Mouse (Mus musculus): ENCODE measurements around the gene Topors. TPM values are rescaled to one million over a fixed set of nuclear protein-coding genes. Genes with fewer than 3 reads are reported as not detected.
"Not testable (repeated sequence)": the region's sequence is repeated elsewhere in the genome, so short reads cannot be mapped to it uniquely, and the experiment has no call there.

Gene Topors
- polyA plus RNA-seq (2012; ENCODE audit: insufficient read depth, insufficient read length, missing spikeins) = 10.1 and 13.4 TPM in 2 replicates

DNA sequence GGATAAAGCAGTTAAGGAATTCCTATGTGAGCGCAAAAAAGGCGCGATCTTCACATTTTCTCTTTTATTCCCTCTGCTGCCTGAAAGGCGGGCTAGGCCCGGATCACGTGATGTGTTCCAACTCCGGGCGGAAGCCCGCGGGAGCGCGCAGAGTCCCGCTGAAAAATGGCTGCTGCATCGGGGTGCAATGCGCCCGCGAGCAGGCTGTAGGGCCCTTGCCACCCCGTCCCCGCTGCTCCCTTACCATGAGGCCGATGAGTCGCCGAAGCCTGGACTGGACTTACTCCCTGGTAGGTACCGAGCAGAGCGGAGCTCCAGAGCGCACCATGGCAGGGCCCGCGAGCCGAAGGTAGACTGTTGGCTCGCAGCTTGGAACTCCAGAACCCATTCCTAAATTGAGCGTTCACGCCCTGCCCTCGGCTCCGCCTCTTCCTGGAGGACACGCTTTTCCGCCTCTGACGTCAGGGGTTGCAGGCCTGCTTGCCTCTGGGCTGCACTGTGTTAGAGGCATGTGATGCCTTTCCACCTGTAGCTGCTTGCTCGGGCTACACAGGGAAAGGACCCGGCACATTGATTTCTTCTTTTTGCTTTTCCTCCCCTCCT lies at the start of gene Topors, which contains the start of gene Smim27:
TSS of gene Topors (minus strand) at position 421 of the 603 bp plus-strand sequence.
TSS of gene Smim27 (plus strand) at position 150 of the 603 bp plus-strand sequence.
- Histone ChIP-seq H3K4me3 (ENCODE audit: insufficient read depth, low read depth, low read length) (peak within 1 kb of the TSS; percentile 92), H3K4me1 (ENCODE audit: control insufficient read depth, insufficient read depth, insufficient read length, low read length) (peaks cover 6% of the 10 kb centered on the region; the same call in 1 of the 2 replicates), H3K27ac (replicated peaks; ENCODE audit: low read depth, low read length) (peak within 1 kb of the TSS; percentile 93)

- Histone ChIP-seq H3K4me1 (ENCODE audit: control insufficient read depth, insufficient read depth, insufficient read length, low read length) (peaks cover 3% of the 10 kb centered on the region; the same call in 1 of the 2 replicates), H3K4me3 (ENCODE audit: insufficient read depth, low read depth, low read length) (no peak overlapping the region), H3K27ac (replicated peaks; ENCODE audit: low read depth, low read length) (no peak overlapping the region)
These were observed 47.8 kb upstream of the Topors start for GRCm38 (mm10) chr4:40317404-40317803.

DNA sequence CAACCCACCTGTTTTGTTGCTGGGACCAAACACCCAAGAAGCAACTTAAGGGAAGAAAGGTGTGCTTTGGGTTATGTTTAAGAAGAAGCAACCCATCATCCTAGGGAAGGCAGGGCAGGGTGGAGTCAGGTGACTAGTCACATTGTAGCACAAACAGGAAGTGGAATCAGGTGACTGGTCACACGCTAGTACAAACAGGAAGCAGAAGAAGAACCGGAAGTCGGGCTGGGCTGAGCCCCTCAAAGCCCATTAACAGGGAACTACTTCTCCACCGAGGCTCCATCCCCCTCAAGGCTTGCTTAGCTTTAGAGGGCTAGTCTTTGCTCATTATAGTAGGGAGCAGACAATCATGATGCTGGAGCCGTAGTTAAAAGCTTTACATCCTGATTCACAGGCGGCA lies 43.4 kb upstream of the Topors start:
- H3K4me3 ChIP-seq (ENCODE audit: insufficient read depth, low read depth, low read length) = no peak overlapping the region
- H3K27ac ChIP-seq (replicated peaks; ENCODE audit: low read depth, low read length) = no peak overlapping the region
- H3K4me1 ChIP-seq (ENCODE audit: control insufficient read depth, insufficient read depth, insufficient read length, low read length) = peaks cover 3% of the 10 kb centered on the region; the same call in 1 of the 2 replicates

- no peak overlapping the region for H3K4me3 ChIP-seq (ENCODE audit: insufficient read depth, low read depth, low read length)
- peaks cover 3% of the 10 kb centered on the region; the same call in 1 of the 2 replicates for H3K4me1 ChIP-seq (ENCODE audit: control insufficient read depth, insufficient read depth, insufficient read length, low read length)
- no peak overlapping the region for H3K27ac ChIP-seq (replicated peaks; ENCODE audit: low read depth, low read length)
These were observed 42.6 kb upstream of the Topors start for GRCm38 (mm10) chr4:40312213-40312612.

DNA sequence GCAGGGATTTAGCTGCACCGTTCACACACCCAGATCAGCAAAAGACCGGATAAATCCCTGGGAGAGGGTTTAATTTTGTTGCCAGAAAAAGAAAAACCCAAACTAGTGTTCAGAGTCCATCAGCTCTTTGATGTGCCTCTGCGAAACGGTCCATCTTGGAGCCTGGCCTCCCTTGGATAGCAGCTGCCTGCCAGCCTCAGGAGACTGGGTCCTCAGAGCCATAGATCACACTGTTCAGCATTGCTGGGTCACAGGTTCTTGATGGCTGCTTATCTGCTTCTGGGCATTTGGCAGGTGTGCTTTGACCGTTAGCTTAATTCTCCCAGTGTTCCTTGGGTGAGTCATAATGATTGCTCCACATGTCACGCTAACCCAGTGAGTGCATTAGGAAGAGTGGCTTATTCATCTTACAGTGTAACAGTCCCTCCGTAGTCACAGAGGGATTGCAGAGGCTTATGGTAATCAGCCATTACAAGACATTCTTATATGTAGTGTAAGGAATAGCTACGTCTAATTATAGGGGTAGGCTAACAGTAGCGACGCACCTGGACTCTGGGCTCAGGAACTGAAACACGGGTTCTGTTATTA lies 41.2 kb upstream of the Topors start:
- Histone ChIP-seq H3K4me1 (ENCODE audit: control insufficient read depth, insufficient read depth, insufficient read length, low read length) (peaks cover 3% of the 10 kb centered on the region; the same call in 1 of the 2 replicates), H3K27ac (replicated peaks; ENCODE audit: low read depth, low read length) (no peak overlapping the region), H3K4me3 (ENCODE audit: insufficient read depth, low read depth, low read length) (no peak overlapping the region)

GRCm38 (mm10) chr4:40309682-40310081 lies 40.0 kb upstream of the Topors start:
- H3K4me1 ChIP-seq (ENCODE audit: control insufficient read depth, insufficient read depth, insufficient read length, low read length) = peaks cover 3% of the 10 kb centered on the region; the same call in 1 of the 2 replicates
- no peak overlapping the region for H3K27ac ChIP-seq (replicated peaks; ENCODE audit: low read depth, low read length)
- H3K4me3 ChIP-seq (ENCODE audit: insufficient read depth, low read depth, low read length) = no peak overlapping the region

GRCm38 (mm10) chr4:40302445-40303125 lies 32.9 kb upstream of the Topors start:
- no peaks in the 10 kb centered on the region for H3K4me1 ChIP-seq (ENCODE audit: control insufficient read depth, insufficient read depth, insufficient read length, low read length)
- H3K27ac ChIP-seq (replicated peaks; ENCODE audit: low read depth, low read length) = no peak overlapping the region
- H3K4me3 ChIP-seq (ENCODE audit: insufficient read depth, low read depth, low read length) = no peak overlapping the region

DNA sequence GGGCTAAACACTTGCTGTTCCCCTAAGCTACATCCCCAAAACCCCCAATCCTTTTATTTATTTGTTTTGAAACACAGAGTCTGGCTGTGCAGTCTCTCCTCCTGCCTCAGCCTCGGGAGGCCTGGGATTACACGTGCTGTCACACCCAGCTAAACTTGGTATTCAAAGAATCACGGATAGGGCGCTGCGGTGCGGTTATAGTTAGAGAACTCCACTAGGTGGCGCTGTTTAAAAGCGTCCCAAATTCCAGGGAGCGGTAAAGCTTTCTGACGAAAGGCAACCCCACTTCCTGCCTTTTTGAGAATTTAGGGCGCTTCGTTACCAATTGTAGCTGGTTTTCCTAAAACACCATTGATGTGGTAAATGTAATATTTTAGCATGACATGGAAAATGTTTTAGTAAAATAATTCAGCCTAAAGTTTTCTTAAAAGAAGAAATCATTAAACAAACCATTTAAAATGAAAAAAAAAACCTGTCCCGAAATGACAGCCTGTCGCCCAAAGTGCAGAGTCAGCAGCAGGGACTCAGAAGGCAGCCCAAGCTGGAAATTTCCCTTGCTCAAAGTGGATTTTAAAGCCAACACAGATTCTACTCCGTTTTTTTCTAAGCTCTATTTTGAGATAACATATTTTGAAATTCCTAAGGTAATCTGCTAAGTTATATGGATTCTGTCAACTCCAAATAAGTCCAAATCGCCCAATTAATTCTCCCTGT lies 31.6 kb upstream of the Topors start:
- no peak overlapping the region; the same call in 1 of the 2 replicates for H3K4me3 ChIP-seq (ENCODE audit: insufficient read depth, low read depth, low read length)
- no peak overlapping the region for H3K27ac ChIP-seq (replicated peaks; ENCODE audit: low read depth, low read length)
- H3K4me1 ChIP-seq (ENCODE audit: control insufficient read depth, insufficient read depth, insufficient read length, low read length) = no peaks in the 10 kb centered on the region

GRCm38 (mm10) chr4:40299169-40299568 lies 29.5 kb upstream of the Topors start:
- Histone ChIP-seq H3K4me3 (ENCODE audit: insufficient read depth, low read depth, low read length) (no peak overlapping the region), H3K27ac (replicated peaks; ENCODE audit: low read depth, low read length) (no peak overlapping the region), H3K4me1 (ENCODE audit: control insufficient read depth, insufficient read depth, insufficient read length, low read length) (no peaks in the 10 kb centered on the region)

DNA sequence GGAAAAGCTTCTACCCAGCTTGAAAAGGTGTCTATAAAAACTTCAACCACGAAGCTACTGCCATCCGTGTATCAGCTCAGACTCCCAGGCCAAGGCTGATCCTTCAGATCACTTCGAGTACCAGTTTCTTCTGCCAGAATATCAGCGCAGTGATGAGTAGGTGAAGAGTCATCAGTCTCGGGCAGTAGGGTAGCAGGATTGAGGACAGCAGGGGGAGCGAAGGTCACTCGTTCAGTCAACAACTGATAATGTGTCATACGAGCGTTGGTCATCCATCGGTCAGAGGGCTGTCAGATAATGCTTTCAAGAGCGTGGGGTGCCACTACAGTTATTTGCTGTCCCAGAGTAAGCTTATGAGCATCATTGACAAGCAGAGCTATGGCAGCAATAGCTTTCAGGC lies 21.9 kb upstream of the Topors start:
- H3K27ac ChIP-seq (replicated peaks; ENCODE audit: low read depth, low read length); H3K4me3 ChIP-seq (ENCODE audit: insufficient read depth, low read depth, low read length); H3K4me1 ChIP-seq (ENCODE audit: control insufficient read depth, insufficient read depth, insufficient read length, low read length): not testable (repeated sequence)

- no peak overlapping the region for H3K27ac ChIP-seq (replicated peaks; ENCODE audit: low read depth, low read length)
- no peak overlapping the region for H3K4me3 ChIP-seq (ENCODE audit: insufficient read depth, low read depth, low read length)
- no peaks in the 10 kb centered on the region for H3K4me1 ChIP-seq (ENCODE audit: control insufficient read depth, insufficient read depth, insufficient read length, low read length)
These were observed 19.4 kb upstream of the Topors start for GRCm38 (mm10) chr4:40289046-40289445.

- no peaks in the 10 kb centered on the region for H3K4me1 ChIP-seq (ENCODE audit: control insufficient read depth, insufficient read depth, insufficient read length, low read length)
- H3K27ac ChIP-seq (replicated peaks; ENCODE audit: low read depth, low read length) = no peak overlapping the region
- no peak overlapping the region for H3K4me3 ChIP-seq (ENCODE audit: insufficient read depth, low read depth, low read length)
These were observed 17.8 kb upstream of the Topors start for GRCm38 (mm10) chr4:40287415-40287814.

DNA sequence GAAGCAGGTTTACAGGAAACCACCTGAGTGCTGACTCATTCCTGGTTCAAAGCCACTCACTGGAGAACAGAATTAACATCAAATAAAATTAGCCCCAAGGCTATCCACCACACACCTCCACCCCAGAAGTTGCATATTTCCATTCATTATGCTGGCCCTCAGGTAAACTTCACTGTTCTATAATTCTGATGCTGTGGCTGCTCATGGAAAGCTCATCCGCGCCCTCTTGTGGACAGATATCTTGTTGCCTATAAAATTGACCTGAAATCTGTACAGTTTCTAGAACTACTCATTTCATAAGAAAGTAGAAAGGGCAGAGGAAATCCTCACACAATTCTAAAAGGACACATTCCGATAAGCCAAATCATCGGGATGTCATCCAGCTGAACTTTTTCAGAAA lies 15.9 kb upstream of the Topors start:
- Histone ChIP-seq H3K27ac (replicated peaks; ENCODE audit: low read depth, low read length) (no peak overlapping the region), H3K4me3 (ENCODE audit: insufficient read depth, low read depth, low read length) (no peak overlapping the region), H3K4me1 (ENCODE audit: control insufficient read depth, insufficient read depth, insufficient read length, low read length) (no peaks in the 10 kb centered on the region)

DNA sequence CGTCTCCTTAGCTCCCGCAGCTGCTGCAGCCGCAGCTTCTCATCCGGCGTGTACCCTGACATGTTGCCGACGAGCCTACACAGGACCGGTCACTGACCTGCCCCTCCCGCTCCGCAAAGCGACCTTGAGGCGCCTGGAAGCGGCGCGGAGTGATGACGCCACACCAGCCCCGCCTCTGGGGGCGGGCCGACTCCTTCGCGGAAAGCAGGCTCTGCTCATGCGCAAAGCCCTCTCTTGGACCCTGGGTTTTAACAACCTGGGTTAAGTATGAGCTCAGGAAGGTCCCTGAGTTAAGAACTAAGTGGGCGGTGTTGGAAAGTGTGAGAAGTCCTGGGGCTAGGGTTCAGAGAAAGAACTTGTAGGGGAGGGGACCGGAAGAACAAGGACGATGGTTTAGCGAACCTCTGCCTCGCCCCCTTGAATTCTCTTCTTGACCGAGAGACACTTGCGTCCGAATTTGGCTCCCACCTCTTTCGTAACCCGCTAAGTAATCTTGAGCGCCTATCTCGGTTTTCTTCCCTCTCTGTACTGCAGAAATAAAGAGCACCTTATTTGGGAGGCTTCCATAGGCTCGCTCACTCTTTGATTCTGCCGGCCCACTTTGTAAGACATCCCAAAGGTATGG lies 9.7 kb upstream of the Topors start, which contains the start of gene Ndufb6:
TSS of gene Ndufb6 (minus strand) at position 146 of the 625 bp plus-strand sequence.
- Histone ChIP-seq H3K4me3 (ENCODE audit: insufficient read depth, low read depth, low read length) (peak within 1 kb of the TSS; percentile 91), H3K4me1 (ENCODE audit: control insufficient read depth, insufficient read depth, insufficient read length, low read length) (no peaks in the 10 kb centered on the region; the same call in 1 of the 2 replicates), H3K27ac (replicated peaks; ENCODE audit: low read depth, low read length) (peak within 1 kb of the TSS; percentile 87)

Measured in brown adipose tissue, adult 24 weeks (tissue).